Mouse (Mus musculus) retina, adult 2 months (tissue): ENCODE results near the gene Dlx1.

Experiments
- DNase-seq: peaks from one replicate; pipeline ENCODE4 v3.0.0-alpha.2; 2012; ENCODE audit warnings: low read depth, low spot score

Gene Dlx1

GRCm38 (mm10) chr2:71527323-71528013 lies 445 bp upstream of the Dlx1 start:
- no peak for DNase-seq

- DNase-seq = no peak
Observed at GRCm38 (mm10) chr2:71528714-71529510, 999 bp downstream of the Dlx1 start.

DNA sequence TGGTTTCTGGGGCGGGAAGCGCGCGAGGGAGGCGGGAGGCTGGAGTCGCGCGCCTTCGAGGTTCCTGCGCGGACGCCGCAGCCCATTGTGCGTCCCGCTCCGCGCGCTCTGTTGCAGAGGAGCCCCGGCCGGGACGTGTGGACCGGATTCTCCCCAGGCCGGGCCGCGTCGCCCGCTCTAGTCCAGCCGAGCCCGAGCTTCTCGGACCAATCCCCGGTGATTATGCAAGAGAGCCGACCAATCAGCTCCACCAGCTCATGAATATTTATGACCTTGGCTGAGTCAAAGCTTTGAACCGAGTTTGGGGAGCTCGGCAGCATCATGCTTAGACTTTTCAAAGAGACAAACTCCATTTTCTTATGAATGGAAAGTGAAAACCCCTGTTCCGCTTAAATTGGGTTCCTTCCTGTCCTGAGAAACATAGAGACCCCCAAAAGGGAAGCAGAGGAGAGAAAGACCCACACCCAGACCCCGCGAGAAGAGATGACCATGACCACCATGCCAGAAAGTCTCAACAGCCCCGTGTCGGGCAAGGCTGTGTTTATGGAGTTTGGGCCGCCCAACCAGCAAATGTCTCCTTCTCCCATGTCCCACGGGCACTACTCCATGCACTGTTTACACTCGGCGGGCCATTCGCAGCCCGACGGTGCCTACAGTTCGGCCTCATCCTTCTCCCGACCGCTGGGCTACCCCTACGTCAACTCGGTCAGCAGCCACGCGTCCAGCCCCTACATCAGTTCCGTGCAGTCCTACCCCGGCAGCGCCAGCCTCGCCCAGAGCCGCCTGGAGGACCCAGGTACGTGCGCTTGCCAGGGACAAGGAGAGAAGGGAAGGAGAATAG lies 1.8 kb downstream of the Dlx1 start:
- DNase-seq = peak; percentile 37

- no peak for DNase-seq
Observed at GRCm38 (mm10) chr2:71530391-71531123, 2.6 kb downstream of the Dlx1 start.

DNA sequence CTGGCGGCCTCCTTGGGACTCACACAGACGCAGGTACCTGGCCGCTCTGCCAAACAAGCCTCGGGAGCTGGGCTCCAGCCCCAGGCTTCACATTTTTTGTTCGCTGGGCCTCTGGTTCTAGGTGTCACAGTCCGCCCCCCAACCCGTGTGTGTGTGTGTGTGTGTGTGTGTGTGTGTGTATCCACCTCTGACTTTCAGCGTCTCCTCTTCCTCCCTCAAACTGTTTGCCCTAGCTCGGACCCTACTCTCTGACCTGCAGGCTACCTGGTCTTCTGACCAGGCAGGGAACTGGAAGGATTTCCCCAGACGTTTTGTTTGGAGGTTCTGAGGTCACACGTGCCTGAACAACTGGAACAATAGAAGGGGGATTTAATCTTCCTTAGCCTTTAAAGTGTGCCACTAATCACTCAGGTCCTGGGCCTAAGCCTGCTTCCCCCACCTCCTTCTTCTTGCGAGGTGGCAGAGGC lies 3.2 kb downstream of the Dlx1 start:
- no peak for DNase-seq

- DNase-seq = no peak
Observed at GRCm38 (mm10) chr2:71531990-71532970, 4.4 kb downstream of the Dlx1 start.

- DNase-seq = no peak
Observed at GRCm38 (mm10) chr2:71533094-71533493, 5.2 kb downstream of the Dlx1 start.

GRCm38 (mm10) chr2:71534242-71535052 lies 6.5 kb downstream of the Dlx1 start:
- DNase-seq = no peak

- no peak for DNase-seq
Observed at GRCm38 (mm10) chr2:71540611-71541417, 12.9 kb downstream of the Dlx1 start.

GRCm38 (mm10) chr2:71541418-71542226 lies 13.7 kb downstream of the Dlx1 start:
- no peak for DNase-seq

- no peak for DNase-seq
Observed at GRCm38 (mm10) chr2:71542227-71542815, 14.4 kb downstream of the Dlx1 start.

GRCm38 (mm10) chr2:71542816-71543301 lies 14.9 kb downstream of the Dlx1 start:
- DNase-seq = no peak

GRCm38 (mm10) chr2:71543531-71543930 lies 15.6 kb downstream of the Dlx1 start:
- no peak for DNase-seq

DNA sequence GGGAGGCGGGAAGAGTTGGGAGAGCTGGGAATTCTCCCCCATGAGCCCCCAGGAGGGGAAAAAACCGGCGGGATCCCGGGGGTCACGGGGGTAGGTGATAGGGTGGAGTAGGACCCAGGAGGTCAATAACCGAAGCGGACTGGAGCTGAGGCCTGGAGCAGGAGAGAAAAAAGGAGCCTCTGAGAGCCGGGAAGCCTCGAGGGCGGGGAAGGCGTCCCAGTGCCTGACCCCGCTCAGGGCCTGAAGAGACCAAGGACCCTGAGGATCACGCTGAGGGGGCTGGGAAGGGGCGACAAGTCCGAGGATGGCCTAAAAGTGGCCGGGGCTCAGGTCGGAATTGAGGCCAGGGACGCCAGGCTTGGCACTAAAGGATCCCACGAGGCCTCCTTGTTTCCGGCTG lies 16.0 kb downstream of the Dlx1 start:
- DNase-seq = no peak

GRCm38 (mm10) chr2:71544391-71545285 lies 16.7 kb downstream of the Dlx1 start:
- DNase-seq = no peak

GRCm38 (mm10) chr2:71545401-71545881 lies 17.5 kb downstream of the Dlx1 start:
- DNase-seq = no peak
